ENCODE assay signal across 9 mouse cellular contexts in genomic region chr11:83785366-83785765, GRCm38 (mm10). TPM values are rescaled to one million over a fixed set of nuclear protein-coding genes. Genes with fewer than 3 reads are reported as not detected.
A peak's percentile ranks its signal among the peaks of the same experiment; 100 is the strongest.
DNase-seq lines count a peak whose midpoint lies in the region; ATAC-seq lines count a peak whose summit lies in the region.
"Had no signal": no experiment of that assay in that cellular context is flagged by ENCODE, and none has a peak within 500 bp of the region (broad histone marks: within the 10 kb centered on the region; RNA-seq: fewer than 3 reads in every experiment).

No protein-coding gene starts in this region.

- H3K9me3 ChIP-seq in forebrain, embryonic 10.5 days, result no peaks in the 10 kb centered on the region
- no peaks in the 10 kb centered on the region for H3K9me3 ChIP-seq in forebrain, embryonic 15.5 days
- no peaks in the 10 kb centered on the region for H3K9me3 ChIP-seq in kidney, embryonic 14.5 days (ENCODE audit: control insufficient read depth, low read length)
- no peaks in the 10 kb centered on the region for H3K9me3 ChIP-seq in liver, embryonic 11.5 days (ENCODE audit: control insufficient read depth, low read length)

- H3K4me2 ChIP-seq in forebrain, embryonic 15.5 days (replicated peaks), result no peak overlapping the region
- H3K4me2 ChIP-seq in kidney, embryonic 14.5 days (replicated peaks; ENCODE audit: low read depth, low read length), result no peak overlapping the region
- H3K4me2 ChIP-seq in liver, embryonic 11.5 days, result no peak overlapping the region

- no peak for ATAC-seq in forebrain, embryonic 15.5 days (replicated peaks)
- 0 out of 2 replicates have a peak, but pooled peaks have one; percentile 60 for ATAC-seq in kidney, embryonic 14.5 days (ENCODE audit: low FRiP score, low TSS enrichment)
- ATAC-seq in liver, embryonic 11.5 days (replicated peaks; ENCODE audit: low FRiP score), result 0 out of 2 replicates have a peak, but pooled peaks have one; percentile 20

- 17% methylated on average over 2 of the region's 2 CpGs for WGBS in forebrain, embryonic 10.5 days
- 12% methylated on average over 2 of the region's 2 CpGs for WGBS in forebrain, embryonic 15.5 days
- whole genome bisulfite sequencing in kidney, embryonic 14.5 days, result 8% methylated on average over 2 of the region's 2 CpGs
- 17% methylated on average over 2 of the region's 2 CpGs for WGBS in liver, embryonic 11.5 days

- no peak overlapping the region for H3K27ac ChIP-seq in forebrain, embryonic 10.5 days
- no peak overlapping the region for H3K27ac ChIP-seq in forebrain, embryonic 15.5 days (replicated peaks)
- H3K27ac ChIP-seq in kidney, embryonic 14.5 days (ENCODE audit: low read depth, low read length), result no peak overlapping the region
- H3K27ac ChIP-seq in liver, embryonic 11.5 days (ENCODE audit: low read depth, low read length), result no peak overlapping the region
- H3K27ac ChIP-seq: macrophage had no signal

- peaks cover 39% of the 10 kb centered on the region for H3K36me3 ChIP-seq in forebrain, embryonic 10.5 days (replicated peaks)
- peaks cover 31% of the 10 kb centered on the region for H3K36me3 ChIP-seq in forebrain, embryonic 15.5 days
- H3K36me3 ChIP-seq in kidney, embryonic 14.5 days (ENCODE audit: control insufficient read depth, insufficient read depth, low read length), result peaks cover 25% of the 10 kb centered on the region
- peaks cover 14% of the 10 kb centered on the region for H3K36me3 ChIP-seq in liver, embryonic 11.5 days (ENCODE audit: control insufficient read depth, insufficient read depth, low read length)

- no peak overlapping the region for H3K4me3 ChIP-seq in forebrain, embryonic 10.5 days
- no peak overlapping the region for H3K4me3 ChIP-seq in forebrain, embryonic 15.5 days
- H3K4me3 ChIP-seq in kidney, embryonic 14.5 days (ENCODE audit: low read length), result no peak overlapping the region
- H3K4me3 ChIP-seq in liver, embryonic 11.5 days (ENCODE audit: low read depth, low read length), result no peak overlapping the region

- no peak overlapping the region for H3K9ac ChIP-seq in forebrain, embryonic 15.5 days (replicated peaks)
- H3K9ac ChIP-seq in kidney, embryonic 14.5 days (ENCODE audit: low read depth, low read length), result no peak overlapping the region
- no peak overlapping the region for H3K9ac ChIP-seq in liver, embryonic 11.5 days (ENCODE audit: low read depth, low read length)

- H3K27me3 ChIP-seq in forebrain, embryonic 10.5 days (ENCODE audit: poor library complexity, severe bottlenecking), result no peaks in the 10 kb centered on the region
- H3K27me3 ChIP-seq in forebrain, embryonic 15.5 days, result no peaks in the 10 kb centered on the region
- no peaks in the 10 kb centered on the region for H3K27me3 ChIP-seq in kidney, embryonic 14.5 days (ENCODE audit: control insufficient read depth, insufficient read depth, low read length)
- H3K27me3 ChIP-seq in liver, embryonic 11.5 days (replicated peaks; ENCODE audit: control insufficient read depth, insufficient read depth, low read length), result no peaks in the 10 kb centered on the region

- H3K4me1 ChIP-seq in forebrain, embryonic 10.5 days, result 0 out of 2 replicates have a peak, but pooled peaks cover 2% of the 10 kb centered on the region
- H3K4me1 ChIP-seq in forebrain, embryonic 15.5 days, result no peaks in the 10 kb centered on the region
- no peaks in the 10 kb centered on the region for H3K4me1 ChIP-seq in kidney, embryonic 14.5 days (ENCODE audit: control insufficient read depth, insufficient read depth, low read length)
- H3K4me1 ChIP-seq in liver, embryonic 11.5 days (replicated peaks; ENCODE audit: control insufficient read depth, insufficient read depth, low read length), result 0 out of 2 replicates have a peak, but pooled peaks cover 2% of the 10 kb centered on the region

- peak; percentile 46 for DNase-seq in forebrain, embryonic 10.5 days (ENCODE audit: extremely low spot score, low spot score)
- DNase-seq in CD4-positive helper T cell, adult 2 months (ENCODE audit: low read depth, low spot score), result peak; percentile 61
- peak; percentile 78 for DNase-seq in c-Kit-positive CD71-negative TER-119-negative erythroid progenitor cells, embryonic 14.5 days (ENCODE audit: low read depth)
- peak; percentile 63 for DNase-seq in forelimb bud, embryonic 11.5 days (ENCODE audit: low read depth, low spot score)
- DNase-seq in liver, embryonic 11.5 days (ENCODE audit: low spot score), result peak; percentile 39
- peak; percentile 82 for DNase-seq in retina, postnatal 1 day

RNA-seq across cellular contexts. Expression of gene Heatr6, which starts 31.9 kb away (rescaled TPM):
- 27.9 and 28.4 TPM in 2 replicates for polyA plus RNA-seq in forebrain, embryonic 10.5 days (2016; fragmentation: Nextera tagmentation; extraction: Ambion mirVana)
- polyA plus RNA-seq in forebrain, embryonic 15.5 days (2015; fragmentation: Nextera tagmentation; extraction: Ambion mirVana), result 42.4 TPM in 2 replicates
- 22.9 and 28.7 TPM in 2 replicates for polyA plus RNA-seq in kidney, embryonic 14.5 days (2014; fragmentation: Nextera tagmentation; extraction: Ambion mirVana)
- polyA plus RNA-seq in liver, embryonic 11.5 days (2014; fragmentation: Nextera tagmentation; extraction: Ambion mirVana), result 14.5 and 16.8 TPM in 2 replicates

RNA-seq across cellular contexts. Expression of gene Wfdc21, which starts 38.6 kb away (rescaled TPM):
- not detected in 2 replicates for polyA plus RNA-seq in forebrain, embryonic 10.5 days (2016; fragmentation: Nextera tagmentation; extraction: Ambion mirVana)
- not detected in 2 replicates for polyA plus RNA-seq in forebrain, embryonic 15.5 days (2015; fragmentation: Nextera tagmentation; extraction: Ambion mirVana)
- not detected in 2 replicates for polyA plus RNA-seq in kidney, embryonic 14.5 days (2014; fragmentation: Nextera tagmentation; extraction: Ambion mirVana)
- 1.6 and 2.0 TPM in 2 replicates for polyA plus RNA-seq in liver, embryonic 11.5 days (2014; fragmentation: Nextera tagmentation; extraction: Ambion mirVana)
